In the genomic region with DNA sequence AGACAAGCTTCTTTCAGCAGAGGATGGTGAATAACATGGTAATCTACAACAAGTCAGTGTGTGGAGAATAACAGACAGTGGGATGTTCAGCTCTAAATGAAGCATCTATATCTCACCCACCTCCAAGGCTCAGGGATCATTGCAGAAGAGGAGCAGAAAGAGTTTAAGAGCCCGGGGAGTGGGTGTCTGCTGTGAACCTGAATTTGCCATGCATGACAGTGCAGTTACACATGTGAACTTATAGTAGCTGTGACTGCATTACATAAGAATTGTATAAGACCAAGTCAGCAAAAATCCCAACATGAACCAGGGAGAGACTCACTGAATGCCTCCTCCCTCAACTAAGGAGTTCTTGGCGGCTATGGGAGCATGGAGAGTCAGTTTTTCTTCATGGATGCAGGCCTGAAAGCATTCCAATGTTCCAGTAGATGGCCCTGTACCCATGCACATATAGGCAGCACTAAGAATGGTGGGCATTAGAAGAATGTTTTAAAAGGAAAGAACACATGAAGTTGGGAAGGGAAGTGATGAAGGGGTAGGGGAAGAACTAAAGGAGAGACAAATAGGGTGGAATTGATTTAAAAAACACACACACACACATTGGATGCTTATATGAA, we compare ENCODE assay signal across 19 mouse cellular contexts.
A peak's percentile ranks its signal among the peaks of the same experiment; 100 is the strongest.
DNase-seq lines count a peak whose midpoint lies in the region; ATAC-seq and TF ChIP-seq lines count a peak whose summit lies in the region.
"Had no signal": no experiment of that assay in that cellular context is flagged by ENCODE, and none has a peak within 500 bp of the region (broad histone marks: within the 10 kb centered on the region; RNA-seq: fewer than 3 reads in every experiment).

No protein-coding gene starts in this region.

- H3K9me3 ChIP-seq in forebrain, embryonic 16.5 days (ENCODE audit: control insufficient read depth, low read length) = no peaks in the 10 kb centered on the region
- H3K9me3 ChIP-seq in forebrain, embryonic 12.5 days = no peaks in the 10 kb centered on the region
- no peaks in the 10 kb centered on the region for H3K9me3 ChIP-seq in hindbrain, postnatal 0 days (ENCODE audit: low read length)
- no peaks in the 10 kb centered on the region for H3K9me3 ChIP-seq in hindbrain, embryonic 10.5 days
- no peaks in the 10 kb centered on the region for H3K9me3 ChIP-seq in midbrain, embryonic 13.5 days
- no peaks in the 10 kb centered on the region for H3K9me3 ChIP-seq in midbrain, embryonic 16.5 days (replicated peaks; ENCODE audit: control insufficient read depth, low read length, poor library complexity, severe bottlenecking)
- H3K9me3 ChIP-seq: forebrain, embryonic 10.5 days; heart, embryonic 12.5 days; limb, embryonic 15.5 days; liver, embryonic 15.5 days had no signal

- peak; percentile 63 for TF ChIP-seq CTCF in hindbrain, postnatal 0 days (IDR thresholded peaks at IDR 0.05; ENCODE audit: low read depth)
- no peak for TF ChIP-seq CTCF in olfactory bulb, adult 2 months (IDR thresholded peaks at IDR 0.05; ENCODE audit: insufficient read depth, low read depth, low read length)

- H3K36me3 ChIP-seq in forebrain, embryonic 16.5 days (ENCODE audit: control insufficient read depth, insufficient read depth) = no peaks in the 10 kb centered on the region
- H3K36me3 ChIP-seq in forebrain, embryonic 12.5 days (replicated peaks) = no peaks in the 10 kb centered on the region
- H3K36me3 ChIP-seq in hindbrain, postnatal 0 days (ENCODE audit: insufficient read depth, low read length) = no peaks in the 10 kb centered on the region
- H3K36me3 ChIP-seq in hindbrain, embryonic 10.5 days = no peaks in the 10 kb centered on the region
- H3K36me3 ChIP-seq in midbrain, embryonic 13.5 days = no peaks in the 10 kb centered on the region
- no peaks in the 10 kb centered on the region for H3K36me3 ChIP-seq in midbrain, embryonic 16.5 days (ENCODE audit: control insufficient read depth, insufficient read depth, low read length)
- H3K36me3 ChIP-seq: forebrain, embryonic 10.5 days; heart, embryonic 12.5 days; limb, embryonic 15.5 days; liver, embryonic 15.5 days had no signal

- TF ChIP-seq POLR2A in olfactory bulb, adult 2 months (IDR thresholded peaks at IDR 0.05; ENCODE audit: insufficient read depth, low read depth, low read length) = no peak

- H3K4me1 ChIP-seq in forebrain, embryonic 16.5 days (replicated peaks; ENCODE audit: control insufficient read depth, insufficient read depth, low read length) = peaks cover 21% of the 10 kb centered on the region
- H3K4me1 ChIP-seq in forebrain, embryonic 12.5 days = peaks cover 43% of the 10 kb centered on the region
- peaks cover 12% of the 10 kb centered on the region for H3K4me1 ChIP-seq in hindbrain, postnatal 0 days (ENCODE audit: insufficient read depth, low read length)
- peaks cover 34% of the 10 kb centered on the region for H3K4me1 ChIP-seq in hindbrain, embryonic 10.5 days (replicated peaks)
- H3K4me1 ChIP-seq in midbrain, embryonic 13.5 days (replicated peaks) = peaks cover 51% of the 10 kb centered on the region
- peaks cover 45% of the 10 kb centered on the region for H3K4me1 ChIP-seq in midbrain, embryonic 16.5 days (ENCODE audit: control insufficient read depth, insufficient read depth, low read length)
- peaks cover 12% of the 10 kb centered on the region for H3K4me1 ChIP-seq in olfactory bulb, adult 2 months (ENCODE audit: control insufficient read depth, insufficient read depth, low read length)
- H3K4me1 ChIP-seq: liver, embryonic 15.5 days; megakaryocyte, embryonic 14.5 days had no signal

- no peak overlapping the region for H3K4me3 ChIP-seq in forebrain, embryonic 16.5 days (replicated peaks; ENCODE audit: low read length)
- H3K4me3 ChIP-seq in forebrain, embryonic 12.5 days (replicated peaks) = no peak overlapping the region
- no peak overlapping the region for H3K4me3 ChIP-seq in hindbrain, postnatal 0 days (ENCODE audit: low read length)
- H3K4me3 ChIP-seq in hindbrain, embryonic 10.5 days = no peak overlapping the region
- no peak overlapping the region for H3K4me3 ChIP-seq in midbrain, embryonic 13.5 days (replicated peaks)
- H3K4me3 ChIP-seq in midbrain, embryonic 16.5 days (ENCODE audit: low read depth, low read length) = no peak overlapping the region
- no peak overlapping the region for H3K4me3 ChIP-seq in olfactory bulb, adult 2 months (ENCODE audit: insufficient read depth, low read depth, low read length)
- H3K4me3 ChIP-seq: forebrain, embryonic 10.5 days; heart, embryonic 12.5 days; limb, embryonic 15.5 days; liver, embryonic 15.5 days; megakaryocyte, embryonic 14.5 days had no signal

- H3K27me3 ChIP-seq in forebrain, embryonic 16.5 days (replicated peaks; ENCODE audit: control insufficient read depth, insufficient read depth, low read length) = no peaks in the 10 kb centered on the region
- H3K27me3 ChIP-seq in forebrain, embryonic 12.5 days = no peaks in the 10 kb centered on the region
- no peaks in the 10 kb centered on the region for H3K27me3 ChIP-seq in hindbrain, postnatal 0 days (ENCODE audit: insufficient read depth, low read length)
- H3K27me3 ChIP-seq in hindbrain, embryonic 10.5 days (ENCODE audit: insufficient read depth, poor library complexity, severe bottlenecking) = no peaks in the 10 kb centered on the region
- H3K27me3 ChIP-seq in midbrain, embryonic 13.5 days = no peaks in the 10 kb centered on the region
- H3K27me3 ChIP-seq in midbrain, embryonic 16.5 days (ENCODE audit: control insufficient read depth, insufficient read depth, low read depth, low read length) = no peaks in the 10 kb centered on the region
- H3K27me3 ChIP-seq: limb, embryonic 15.5 days; liver, embryonic 15.5 days had no signal

- no peak overlapping the region for H3K27ac ChIP-seq in forebrain, embryonic 16.5 days (ENCODE audit: low read length)
- H3K27ac ChIP-seq in forebrain, embryonic 12.5 days = no peak overlapping the region
- peak overlapping the region; percentile 32; the same call in 1 of the 2 replicates for H3K27ac ChIP-seq in hindbrain, postnatal 0 days
- H3K27ac ChIP-seq in hindbrain, embryonic 10.5 days = no peak overlapping the region
- H3K27ac ChIP-seq in midbrain, embryonic 13.5 days = peak overlapping the region; percentile 51; the same call in 1 of the 2 replicates
- no peak overlapping the region for H3K27ac ChIP-seq in midbrain, embryonic 16.5 days (ENCODE audit: low read length)
- 0 out of 2 replicates have a peak overlapping the region, but pooled peaks have one; percentile 50 for H3K27ac ChIP-seq in olfactory bulb, adult 2 months (ENCODE audit: insufficient read depth, low read depth, low read length)
- H3K27ac ChIP-seq: forebrain, embryonic 10.5 days; limb, embryonic 15.5 days; liver, embryonic 15.5 days had no signal

- H3K4me2 ChIP-seq in forebrain, embryonic 16.5 days (ENCODE audit: low read length) = no peak overlapping the region
- H3K4me2 ChIP-seq in forebrain, embryonic 12.5 days = no peak overlapping the region
- H3K4me2 ChIP-seq in hindbrain, postnatal 0 days (ENCODE audit: low read depth, low read length) = no peak overlapping the region
- H3K4me2 ChIP-seq in midbrain, embryonic 13.5 days (replicated peaks) = no peak overlapping the region
- H3K4me2 ChIP-seq in midbrain, embryonic 16.5 days (ENCODE audit: low read length) = no peak overlapping the region
- H3K4me2 ChIP-seq: heart, embryonic 12.5 days; limb, embryonic 15.5 days; liver, embryonic 15.5 days had no signal

- H3K9ac ChIP-seq in forebrain, embryonic 16.5 days (replicated peaks; ENCODE audit: low read depth, low read length) = no peak overlapping the region
- no peak overlapping the region for H3K9ac ChIP-seq in forebrain, embryonic 12.5 days
- no peak overlapping the region for H3K9ac ChIP-seq in hindbrain, postnatal 0 days (replicated peaks; ENCODE audit: low read length)
- H3K9ac ChIP-seq in midbrain, embryonic 13.5 days (replicated peaks) = no peak overlapping the region
- H3K9ac ChIP-seq in midbrain, embryonic 16.5 days (ENCODE audit: low read depth, low read length) = no peak overlapping the region
- H3K9ac ChIP-seq: heart, embryonic 12.5 days; limb, embryonic 15.5 days; liver, embryonic 15.5 days had no signal

- DNase-seq in hindbrain, postnatal 0 days (ENCODE audit: low spot score) = peak; percentile 49
- no peak for DNase-seq in hindbrain, embryonic 10.5 days (ENCODE audit: low spot score)
- no peak for DNase-seq in heart, postnatal 4 days
- DNase-seq: adrenal gland, postnatal 10 days; heart, postnatal 14 days; lung, postnatal 10 days; thymus, adult 2 months had no signal

- 68% methylated on average over 2 of the region's 2 CpGs for WGBS in forebrain, embryonic 16.5 days
- 78% methylated on average over 2 of the region's 2 CpGs for WGBS in forebrain, embryonic 12.5 days
- WGBS in hindbrain, postnatal 0 days = 65% methylated on average over 2 of the region's 2 CpGs
- WGBS in hindbrain, embryonic 10.5 days = 76% methylated on average over 2 of the region's 2 CpGs
- 78% methylated on average over 2 of the region's 2 CpGs for WGBS in midbrain, embryonic 13.5 days
- 71% methylated on average over 2 of the region's 2 CpGs for WGBS in midbrain, embryonic 16.5 days
- 84% methylated on average over 2 of the region's 2 CpGs for WGBS in olfactory bulb, adult 2 months

- ATAC-seq in forebrain, embryonic 16.5 days = peak; percentile 29; the same call in 1 of the 2 replicates
- no peak for ATAC-seq in forebrain, embryonic 12.5 days (ENCODE audit: low FRiP score)
- ATAC-seq in hindbrain, postnatal 0 days = peak; percentile 24; the same call in 1 of the 2 replicates
- no peak for ATAC-seq in midbrain, embryonic 13.5 days
- ATAC-seq in midbrain, embryonic 16.5 days = no peak
- ATAC-seq: activated CD4-positive, CD25-positive, alpha-beta regulatory T cell, adult 4 months; CD4-positive, CD25-positive, alpha-beta regulatory T cell, adult 4 months had no signal

Comparison
In these comparisons a context has a peak if more than half of its experiments do, and no peak if none do; other contexts are left out.
1. ATAC-seq: peak in forebrain, embryonic 16.5 days (single experiment) and hindbrain, postnatal 0 days (single experiment); none in forebrain, embryonic 12.5 days (single experiment), midbrain, embryonic 13.5 days (single experiment) and midbrain, embryonic 16.5 days (single experiment).
2. H3K27ac ChIP-seq: peak in hindbrain, postnatal 0 days (single experiment), midbrain, embryonic 13.5 days (single experiment) and olfactory bulb, adult 2 months (single experiment); none in forebrain, embryonic 16.5 days (single experiment), forebrain, embryonic 12.5 days (single experiment), hindbrain, embryonic 10.5 days (single experiment) and midbrain, embryonic 16.5 days (single experiment).